Mouse (Mus musculus) cerebellum, adult 11 months (tissue): ENCODE data around the gene 1810024B03Rik.
"Not testable (repeated sequence)": the region's sequence is repeated elsewhere in the genome, so short reads cannot be mapped to it uniquely, and the experiment has no call there.

Experiments used
- DNase-seq: peaks from one replicate; pipeline ENCODE4 v3.0.0; 2022

The 1810024B03Rik gene

DNA sequence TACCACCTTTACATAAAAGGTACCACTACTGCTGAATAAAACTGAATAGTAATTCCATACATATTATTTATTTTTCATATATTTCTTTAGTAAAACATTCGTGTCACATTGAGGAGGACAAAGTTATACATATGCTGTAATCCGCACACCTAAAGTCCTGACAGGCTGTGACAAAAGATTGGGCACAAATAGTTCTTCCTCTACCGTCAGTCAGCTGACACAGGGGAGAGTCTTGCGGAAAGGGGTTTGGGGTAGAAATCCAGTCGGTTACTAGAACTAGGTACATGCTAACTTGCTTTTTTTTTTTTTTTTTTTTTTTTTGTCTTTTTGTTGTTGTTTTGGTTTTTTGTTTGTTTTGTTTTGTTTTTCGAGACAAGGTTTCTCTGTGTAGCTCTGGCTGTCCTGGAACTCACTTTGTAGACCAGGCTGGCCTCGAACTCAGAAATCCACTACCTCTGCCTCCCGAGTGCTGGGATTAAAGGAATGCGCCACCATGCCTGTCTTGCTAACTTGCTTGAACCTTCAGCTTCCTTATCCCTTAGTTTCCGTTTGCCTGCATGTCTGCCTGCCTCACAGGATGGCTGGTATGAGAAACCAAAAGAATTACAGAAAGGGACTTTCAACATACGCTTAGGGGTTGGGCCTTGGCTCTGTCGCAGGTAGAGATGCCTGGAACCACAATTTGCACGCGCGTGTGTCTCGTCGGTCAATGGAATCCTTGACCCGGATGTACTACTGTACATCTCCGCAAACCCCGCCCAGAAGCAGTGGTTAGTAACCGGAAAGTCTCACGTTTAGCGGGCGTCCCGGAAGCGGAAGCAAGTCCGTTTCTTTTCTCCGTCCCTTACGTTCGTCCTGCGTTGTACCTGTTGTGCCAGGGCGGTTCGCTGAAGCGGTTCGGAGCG, at the start of gene 1810024B03Rik, which contains the start of gene Snrnp200:
Gene 1810024B03Rik (minus strand): TSS at position 734 of the 905 bp plus-strand sequence.
Gene Snrnp200 (plus strand): TSS at position 840 of the 905 bp plus-strand sequence.
- DNase-seq, result peak; percentile 95

DNA sequence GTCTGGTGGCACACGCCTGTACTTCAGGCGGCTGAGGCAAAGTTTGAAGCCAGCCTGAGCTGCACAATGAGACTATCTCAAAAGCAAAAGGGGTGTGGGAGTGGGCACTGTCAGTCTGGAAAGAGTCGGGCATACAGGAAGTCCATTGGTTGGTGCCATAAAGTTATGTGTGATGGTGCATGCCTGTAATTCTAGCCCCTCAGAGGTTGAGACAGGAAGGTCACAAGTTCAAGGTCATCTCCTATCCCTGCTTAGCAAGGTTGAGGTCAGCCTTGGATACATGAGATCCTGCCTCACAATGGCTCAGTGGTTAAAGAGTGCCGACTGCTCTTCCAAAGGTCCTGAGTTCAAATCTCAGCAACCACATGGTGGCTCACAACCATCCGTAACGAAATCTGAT, 47.2 kb upstream of the 1810024B03Rik start:
- DNase-seq, result no peak

DNA sequence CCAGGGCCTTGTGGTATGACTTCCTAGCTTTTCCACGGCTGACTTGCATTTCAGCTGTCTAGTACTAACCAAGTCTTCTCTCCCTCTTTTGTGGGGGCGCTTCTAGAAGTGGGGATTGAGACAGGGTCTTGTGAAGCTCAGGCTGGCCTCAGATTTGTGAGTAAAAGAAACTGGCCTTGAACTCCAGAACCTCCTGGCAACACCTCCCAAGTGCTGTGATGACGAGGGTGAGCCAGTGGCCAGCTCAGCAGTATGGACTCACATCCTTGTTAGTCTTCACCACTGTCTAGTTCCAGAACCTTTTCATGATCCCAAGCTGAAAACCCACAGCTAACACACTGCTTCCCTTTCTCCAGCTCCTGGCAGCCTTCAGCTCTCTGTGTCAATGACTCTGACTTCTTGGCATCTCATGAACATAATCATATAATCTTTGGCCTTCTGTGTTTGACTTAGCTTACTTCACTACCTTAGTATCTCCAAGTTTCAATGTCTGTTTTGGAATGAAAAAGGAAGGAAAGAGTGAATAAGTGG, 46.6 kb upstream of the 1810024B03Rik start:
- no peak for DNase-seq

DNA sequence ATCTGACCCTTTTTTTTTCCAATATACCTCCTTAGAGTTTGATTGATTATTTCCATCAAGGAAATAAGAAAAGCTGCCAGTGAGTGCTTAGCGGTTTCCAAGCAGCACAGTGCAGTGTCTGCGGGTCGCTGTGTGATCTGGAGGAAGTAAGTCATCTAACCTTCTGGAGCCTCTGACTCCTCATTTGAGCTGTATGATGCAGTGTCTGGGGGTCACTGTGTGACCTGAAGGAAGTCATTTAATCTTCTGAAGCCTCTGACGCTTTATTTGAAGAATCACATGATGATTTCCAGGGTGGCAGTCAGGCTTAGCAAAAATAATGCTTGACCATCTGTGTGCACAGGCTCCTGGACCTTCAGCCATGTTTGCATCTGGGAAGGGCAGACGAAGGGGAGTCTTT, 44.7 kb upstream of the 1810024B03Rik start:
- DNase-seq, result no peak

DNA sequence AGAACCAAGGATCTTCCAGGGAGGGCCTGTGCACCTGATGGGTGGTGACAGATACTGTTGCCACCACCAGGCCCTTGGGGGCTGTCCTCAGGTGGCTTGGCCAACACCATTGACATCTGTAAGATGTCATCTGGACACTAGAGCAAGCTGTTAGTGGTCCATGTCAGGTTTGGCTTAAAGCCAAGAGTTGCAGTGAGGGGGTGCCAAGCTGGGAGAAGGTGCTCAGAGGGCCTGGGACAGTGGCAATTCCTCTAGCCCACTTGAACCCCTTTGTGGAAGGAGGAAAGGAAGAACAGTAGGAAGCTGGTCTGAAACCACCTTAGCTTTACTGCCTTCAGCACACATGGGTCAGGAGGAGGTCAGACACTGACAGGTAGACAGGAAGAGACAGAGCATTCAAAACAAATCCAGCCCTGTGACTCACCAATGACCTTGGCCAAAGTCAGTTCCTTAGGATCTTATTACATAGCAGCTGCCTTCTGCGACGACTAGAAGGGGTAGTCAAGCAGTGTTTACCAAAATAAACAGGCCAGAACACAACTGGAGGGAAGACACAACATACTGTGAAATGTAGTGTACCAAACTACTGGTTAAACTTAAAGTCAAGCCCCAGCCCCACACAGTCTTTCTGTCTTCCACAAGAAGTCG, 43.9 kb upstream of the 1810024B03Rik start:
- DNase-seq, result no peak

DNA sequence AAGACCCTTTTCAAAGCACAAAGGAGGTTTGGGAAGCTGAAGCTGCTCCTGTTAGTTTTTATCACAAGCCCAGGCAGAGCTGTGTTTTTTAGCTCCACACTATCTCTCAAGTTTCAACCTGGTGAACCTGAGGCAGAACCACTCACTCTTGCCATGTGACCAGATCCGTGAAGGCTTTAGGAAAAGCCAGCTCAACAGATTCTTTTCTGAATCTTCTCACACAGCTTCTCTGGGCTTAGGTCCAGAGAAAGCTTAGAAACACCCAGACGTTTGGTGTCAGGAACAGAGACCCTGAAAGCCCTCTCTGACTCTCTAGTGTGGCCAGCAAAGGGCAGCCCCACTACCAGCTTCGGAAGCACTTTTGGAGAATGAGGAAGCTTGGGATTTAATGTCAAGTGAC, 43.4 kb upstream of the 1810024B03Rik start:
- DNase-seq, result no peak

DNA sequence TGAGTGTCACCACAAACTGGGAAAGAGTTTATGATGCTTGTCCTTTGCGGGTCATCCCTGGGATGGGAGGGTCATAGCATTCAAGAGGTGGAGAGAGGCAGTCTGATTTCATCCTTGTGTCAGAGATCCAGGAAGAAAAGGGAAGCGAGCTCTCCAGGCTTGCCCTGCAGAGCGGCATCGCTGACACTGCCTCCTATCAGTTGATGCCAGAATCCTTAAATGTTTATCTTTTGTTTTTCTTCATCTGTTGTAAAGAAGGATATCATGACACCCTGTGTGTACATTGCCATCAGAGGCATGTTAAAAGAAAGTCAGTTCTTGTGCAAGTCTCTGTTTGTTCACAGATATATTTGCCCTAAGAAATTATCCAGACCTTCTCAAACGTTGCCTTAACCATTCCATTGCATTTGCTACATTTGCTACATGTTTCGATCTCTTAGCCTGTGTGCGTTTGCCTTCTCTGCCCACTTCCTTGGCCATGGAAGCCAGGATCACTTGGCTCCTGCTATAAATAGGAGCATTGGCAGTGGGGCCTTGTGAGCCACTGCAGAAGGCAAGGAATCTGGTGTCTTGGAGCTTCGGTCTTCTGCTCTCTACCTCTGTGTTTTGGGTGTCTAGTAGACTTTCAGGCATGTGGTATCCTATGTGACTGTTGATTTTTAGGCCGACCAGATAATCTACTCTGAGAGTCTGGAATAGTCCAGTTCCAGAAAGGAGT, 42.4 kb upstream of the 1810024B03Rik start:
- DNase-seq, result no peak

DNA sequence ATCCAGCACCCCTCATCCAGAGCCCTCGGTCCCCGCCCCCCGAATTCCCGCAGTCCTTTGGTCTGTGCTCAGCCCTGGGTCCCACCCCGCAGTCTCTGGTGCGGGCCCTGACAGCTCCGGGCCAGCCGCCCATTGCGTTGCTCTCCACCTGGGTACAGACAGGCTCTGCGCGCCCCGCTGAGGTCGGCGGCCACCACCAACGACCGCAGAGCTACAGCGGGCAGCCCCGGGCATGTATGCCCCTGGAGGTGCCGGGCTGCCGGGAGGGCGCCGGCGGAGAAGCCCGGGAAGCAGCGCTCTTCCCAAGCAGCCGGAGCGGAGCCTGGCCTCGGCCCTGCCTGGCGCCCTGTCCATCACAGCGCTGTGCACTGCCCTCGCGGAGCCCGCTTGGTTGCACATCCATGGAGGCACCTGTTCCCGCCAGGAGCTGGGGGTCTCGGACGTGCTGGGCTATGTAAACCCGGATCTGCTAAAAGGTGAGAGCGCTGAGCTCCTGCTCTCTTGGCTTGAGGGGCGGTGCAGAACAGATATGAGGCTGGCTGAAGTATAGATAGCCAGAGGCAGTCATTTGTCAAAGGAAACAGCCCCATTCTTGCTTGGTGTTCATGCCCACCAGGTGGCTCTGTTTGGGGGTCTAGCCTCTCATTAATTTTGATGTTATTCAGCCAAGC, 40.4 kb upstream of the 1810024B03Rik start:
- DNase-seq, result peak; percentile 59

DNA sequence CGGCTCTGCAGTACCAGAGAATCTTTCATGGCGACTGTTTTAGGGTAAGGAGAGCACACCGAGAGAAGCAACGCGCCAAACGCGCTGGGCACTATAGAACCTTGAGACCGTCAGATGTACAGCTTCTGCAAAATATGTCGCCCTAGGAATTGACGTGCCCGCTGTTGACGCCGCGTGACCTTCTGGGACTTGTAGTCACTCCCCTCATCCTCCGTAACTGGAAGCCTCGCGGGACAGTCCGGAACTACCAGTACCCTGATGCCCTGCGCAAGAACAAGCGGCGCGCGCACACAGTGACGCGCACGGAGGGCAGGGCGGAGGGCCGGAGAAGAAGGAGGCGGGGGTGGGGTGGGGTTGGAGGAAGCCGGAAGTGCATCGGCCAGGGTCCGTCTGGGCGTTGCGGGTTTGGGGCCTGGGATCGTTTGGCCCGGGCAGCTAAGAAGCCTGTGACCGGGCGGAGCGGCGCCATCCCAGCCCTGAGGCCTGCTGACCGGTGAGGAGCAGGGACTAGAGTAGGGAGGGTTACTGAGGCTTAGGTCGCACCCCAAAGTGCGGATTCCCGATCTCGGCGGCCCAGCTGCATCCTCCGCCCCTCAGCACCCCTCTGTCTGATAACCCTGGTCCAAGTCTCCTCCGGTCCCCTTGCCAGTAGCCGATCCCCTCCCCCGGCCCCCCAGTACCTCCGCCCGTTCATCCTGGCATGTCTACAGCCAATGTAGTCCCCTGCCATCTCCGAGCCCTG, 39.7 kb upstream of the 1810024B03Rik start, which contains the start of the genes Ciao1 and Tmem127:
Gene Ciao1 (minus strand): TSS at position 225 of the 742 bp plus-strand sequence.
Gene Tmem127 (plus strand): TSS at position 317 of the 742 bp plus-strand sequence.
- peak; percentile 96 for DNase-seq

DNA sequence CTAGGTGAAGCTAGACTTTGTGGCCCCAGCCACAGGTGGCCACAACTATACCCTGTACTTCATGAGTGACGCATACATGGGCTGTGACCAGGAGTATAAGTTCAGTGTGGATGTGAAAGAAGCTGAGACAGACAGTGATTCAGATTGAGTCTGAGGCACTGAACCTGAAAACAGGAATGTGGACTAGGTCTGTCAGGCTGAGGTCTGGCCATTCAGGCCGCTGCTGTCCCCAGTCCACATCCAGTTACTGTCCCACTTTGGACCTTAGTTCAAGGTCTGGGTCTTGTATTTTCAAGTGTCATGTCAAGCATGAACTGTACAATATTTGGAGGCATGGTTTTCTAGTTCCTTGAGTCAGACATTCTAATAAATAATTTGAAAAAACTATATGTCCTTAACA, 32.0 kb upstream of the 1810024B03Rik start:
- no peak for DNase-seq

DNA sequence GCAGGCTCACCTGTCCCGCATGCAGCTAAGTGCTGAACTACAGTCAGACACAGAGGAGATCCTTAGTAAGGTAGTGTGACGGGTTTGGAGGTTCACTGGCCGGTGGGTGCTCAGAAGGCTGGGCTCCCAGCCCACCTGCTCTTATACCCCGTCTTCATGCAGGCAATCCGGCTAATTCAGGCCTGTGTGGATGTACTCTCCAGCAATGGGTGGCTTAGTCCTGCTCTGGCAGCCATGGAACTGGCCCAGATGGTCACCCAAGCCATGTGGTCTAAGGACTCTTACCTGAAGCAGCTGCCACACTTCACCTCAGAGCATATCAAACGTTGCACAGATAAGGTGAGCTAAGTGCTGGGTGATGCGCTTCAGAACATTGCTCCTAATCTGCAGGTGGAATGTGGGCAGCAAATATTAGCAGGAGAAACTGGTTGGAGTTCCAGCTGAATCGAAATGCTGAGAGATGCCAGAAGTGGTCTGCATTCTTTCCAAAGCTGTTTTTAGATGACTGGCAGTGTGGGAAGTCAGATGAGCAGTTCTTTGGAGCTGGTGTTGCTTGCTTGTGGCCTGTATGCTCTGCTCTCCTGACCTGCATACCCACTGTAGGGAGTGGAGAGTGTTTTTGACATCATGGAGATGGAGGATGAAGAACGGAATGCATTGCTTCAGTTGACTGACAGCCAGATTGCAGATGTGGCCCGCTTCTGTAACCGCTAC, 30.0 kb upstream of the 1810024B03Rik start:
- DNase-seq, result no peak

DNA sequence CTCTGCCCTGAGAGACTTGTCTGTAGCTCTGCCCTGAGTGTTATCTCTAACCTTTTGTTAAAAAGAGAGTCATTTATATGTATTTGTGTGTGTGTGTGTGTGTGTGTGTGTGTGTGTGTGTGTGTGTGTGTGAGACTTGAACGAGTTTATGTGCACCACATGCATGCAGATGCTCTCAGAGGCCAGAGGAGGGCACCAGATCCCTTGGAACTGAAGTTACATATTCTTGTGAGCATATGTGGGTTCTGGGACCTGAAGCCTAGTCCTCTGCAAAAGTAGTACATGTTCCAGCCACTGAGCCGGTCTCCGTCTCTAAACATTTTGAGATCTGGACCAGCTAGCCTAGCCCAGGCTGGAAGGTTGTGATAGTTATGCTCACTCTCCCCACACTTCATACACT, 17.2 kb upstream of the 1810024B03Rik start:
- no peak for DNase-seq

DNA sequence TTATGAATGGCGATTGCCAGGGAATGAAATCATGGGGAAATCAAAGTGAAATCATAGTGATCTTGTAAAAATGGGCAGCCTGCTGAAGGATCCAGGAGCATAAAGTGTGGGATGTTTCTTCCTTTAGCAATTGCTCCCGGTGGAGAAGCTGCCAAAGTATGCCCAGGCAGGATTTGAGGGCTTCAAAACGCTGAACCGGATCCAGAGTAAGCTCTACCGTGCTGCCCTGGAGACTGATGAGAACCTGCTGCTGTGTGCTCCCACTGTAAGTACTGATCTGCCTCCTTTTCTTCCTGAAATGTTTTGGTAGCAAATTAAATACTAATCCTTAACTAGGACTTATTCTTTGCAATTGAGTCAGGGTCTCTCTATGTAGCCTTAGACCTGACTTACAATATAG, 9.7 kb upstream of the 1810024B03Rik start:
- no peak for DNase-seq

DNA sequence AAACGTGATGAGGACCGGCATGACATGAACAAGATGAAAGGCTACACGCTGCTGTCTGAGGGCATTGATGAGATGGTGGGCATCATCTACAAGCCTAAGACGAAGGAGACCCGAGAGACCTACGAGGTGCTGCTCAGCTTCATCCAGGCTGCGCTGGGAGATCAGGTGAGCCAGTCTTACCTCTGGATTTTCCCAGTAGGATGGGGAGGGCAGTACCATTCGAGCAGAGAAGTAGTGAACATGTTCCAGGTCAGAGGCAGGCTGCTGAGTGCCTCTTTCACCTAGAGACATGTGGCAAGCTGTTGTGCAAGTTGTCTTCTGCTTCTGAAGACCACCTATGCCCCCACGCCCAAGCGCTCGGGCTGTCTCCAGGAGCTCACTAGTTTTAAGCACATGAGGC, 2.6 kb upstream of the 1810024B03Rik start:
- no peak for DNase-seq

DNA sequence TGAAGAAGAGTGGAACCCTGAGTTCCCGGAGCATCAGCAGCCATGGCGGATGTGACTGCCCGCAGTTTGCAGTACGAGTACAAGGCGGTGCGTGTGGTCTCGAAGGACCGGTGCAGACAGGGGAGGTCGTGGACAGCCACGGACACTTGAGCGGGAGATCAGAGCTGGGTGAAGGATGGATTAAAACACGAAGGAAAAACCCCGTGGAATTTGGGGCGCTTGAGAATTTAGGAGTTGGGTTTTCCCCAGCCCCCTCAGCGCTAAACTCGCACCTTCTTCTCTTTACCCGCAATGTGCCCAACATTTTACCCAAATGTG, 331 bp upstream of the 1810024B03Rik start:
- no peak for DNase-seq

DNA sequence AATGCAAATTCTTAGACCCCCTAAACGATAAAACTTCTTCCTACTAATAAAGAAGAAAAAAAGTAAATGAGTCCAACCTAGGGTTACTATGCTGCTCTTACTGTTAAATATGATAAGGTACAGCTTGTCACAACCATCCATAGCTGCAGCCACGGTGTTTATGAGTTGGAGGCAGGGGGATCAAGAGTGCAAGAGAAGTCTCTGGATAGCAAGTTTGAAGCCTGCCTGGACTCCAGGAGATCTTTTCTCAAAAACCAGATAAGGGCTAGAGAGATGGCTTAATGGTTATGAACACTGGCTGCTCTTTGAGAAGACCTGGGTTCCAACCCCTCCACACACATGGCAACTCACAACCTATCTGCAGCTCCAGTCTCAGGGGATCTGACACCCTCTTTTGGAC, 1.2 kb downstream of the 1810024B03Rik start:
- DNase-seq, result no peak

DNA sequence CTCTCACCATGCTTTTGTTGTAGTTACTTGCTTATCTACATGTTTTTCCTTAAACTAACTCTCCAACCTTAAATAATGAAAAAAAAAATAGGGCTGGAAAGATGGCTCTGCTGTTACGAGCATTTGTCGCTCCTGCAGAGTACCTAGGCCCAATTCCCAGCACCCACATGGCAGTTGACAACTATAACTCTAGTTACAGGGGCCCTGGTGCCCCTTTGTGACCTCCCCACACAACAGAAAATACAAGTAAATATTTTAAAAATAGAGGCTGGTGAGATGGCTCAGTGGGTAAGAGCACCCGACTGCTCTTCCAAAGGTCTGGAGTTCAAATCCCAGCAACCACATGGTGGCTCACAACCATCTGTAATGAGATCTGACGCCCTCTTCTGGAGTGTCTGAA, 2.1 kb downstream of the 1810024B03Rik start:
- DNase-seq, result not testable (repeated sequence)

DNA sequence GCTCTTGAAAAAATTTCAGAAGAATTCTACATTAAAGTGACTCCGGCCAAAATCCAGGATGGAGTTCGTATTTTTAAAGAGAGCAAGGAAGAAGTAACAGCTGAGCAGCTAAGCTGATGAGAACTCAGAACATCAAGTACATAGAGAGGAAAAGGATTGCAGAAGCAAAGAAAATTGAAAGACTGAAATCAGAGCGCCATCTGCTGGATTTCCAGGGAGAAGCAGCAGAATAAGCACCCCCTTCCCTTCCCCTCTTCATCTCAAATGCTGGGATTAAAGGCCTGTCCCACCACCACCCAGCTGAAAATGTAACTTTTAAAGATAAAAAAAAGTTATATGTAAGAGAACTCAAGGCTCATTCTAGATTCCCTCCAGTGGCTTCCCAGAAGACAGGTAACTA, 3.1 kb downstream of the 1810024B03Rik start:
- peak; percentile 41 for DNase-seq

DNA sequence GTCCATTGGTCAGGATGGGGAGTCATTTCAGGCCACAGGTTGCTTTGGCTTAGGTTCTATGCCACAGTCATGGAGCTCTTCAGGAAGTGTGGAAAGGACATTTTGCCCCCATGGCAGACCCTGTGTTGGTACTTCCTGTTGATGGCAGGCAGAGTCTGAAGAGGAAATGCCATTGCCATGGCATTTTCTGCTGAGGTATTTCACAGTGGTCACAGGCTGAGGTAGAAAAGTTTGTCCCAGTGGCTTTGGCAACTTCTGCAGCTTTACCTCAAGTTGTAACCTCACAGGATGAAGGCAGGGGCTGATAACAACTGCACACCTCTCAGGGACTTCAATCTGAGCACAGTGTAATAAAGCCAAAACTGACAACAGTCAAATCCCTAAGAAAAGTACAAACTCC, 18.5 kb downstream of the 1810024B03Rik start:
- no peak for DNase-seq

DNA sequence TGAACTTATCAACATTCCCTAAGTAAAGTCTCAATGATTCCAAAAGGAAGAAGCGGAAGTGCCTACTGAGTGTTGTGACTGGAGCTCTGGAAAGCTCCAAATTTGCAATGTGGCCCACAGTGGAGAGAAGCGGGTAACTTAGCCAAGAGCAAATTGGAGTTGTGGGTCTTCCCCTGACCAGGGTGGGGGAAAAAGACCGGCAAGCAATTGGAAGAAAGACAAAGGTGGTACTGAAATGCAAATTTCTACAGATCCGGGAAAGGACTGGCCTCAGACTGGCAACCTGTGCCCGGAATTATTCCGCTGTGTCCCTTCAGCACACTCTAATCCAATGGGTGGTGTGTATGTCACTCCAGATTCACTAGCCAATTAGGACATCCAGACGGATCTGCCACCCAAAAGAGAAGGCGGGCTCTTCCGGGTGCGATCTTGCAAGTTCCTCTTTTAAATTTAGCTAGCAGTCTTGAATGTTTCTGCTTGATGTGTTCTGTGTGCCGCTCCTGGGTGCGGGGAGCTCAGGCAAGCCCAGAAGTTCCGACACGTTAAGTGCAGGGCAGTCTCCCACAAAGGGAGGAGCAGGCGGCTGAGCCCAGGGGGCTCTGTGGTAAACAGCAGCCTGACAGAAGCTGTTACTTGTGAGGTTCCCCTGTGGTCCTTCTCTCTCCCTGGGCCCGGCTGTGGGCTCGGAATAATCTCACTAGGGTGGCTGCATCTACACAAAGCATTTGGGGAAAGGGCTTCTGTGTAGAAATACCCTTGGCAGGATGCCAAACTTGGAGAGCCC, 25.3 kb downstream of the 1810024B03Rik start:
- peak; percentile 74 for DNase-seq
